Mouse (Mus musculus) neural tube, embryonic 10.5 days (tissue): Measurements from ENCODE around the gene Iffo2.
"Not testable (repeated sequence)": the region's sequence is repeated elsewhere in the genome, so short reads cannot be mapped to it uniquely, and the experiment has no call there.

ENCODE experiments used
- DNase-seq: peaks from one replicate; pipeline ENCODE4 v3.0.0-alpha.2; 2017; ENCODE audit warnings: low spot score; ENCODE audit errors: extremely low spot score

The Iffo2 gene

DNA sequence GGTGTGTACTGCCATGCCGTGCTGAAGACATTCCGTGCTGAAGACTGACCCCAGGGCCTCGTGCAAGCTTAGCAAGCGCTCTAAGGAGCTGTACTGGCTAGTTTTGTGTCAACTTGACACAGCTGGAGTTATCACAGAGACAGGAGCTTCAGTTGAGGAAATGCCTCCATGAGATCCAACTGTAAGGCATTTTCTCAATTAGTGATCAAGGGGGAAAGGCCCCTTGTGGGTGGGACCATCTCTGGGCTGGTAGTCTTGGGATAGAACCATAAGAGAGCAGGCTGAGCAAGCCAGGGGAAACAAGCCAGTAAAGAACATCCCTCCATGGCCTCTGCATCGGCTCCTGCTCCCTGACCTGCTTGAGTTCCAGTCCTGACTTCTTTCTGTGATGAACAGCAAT, at the start of gene Iffo2:
Gene Iffo2 (plus strand): TSS at position 301 of the 400 bp plus-strand sequence.
- DNase-seq = not testable (repeated sequence)

- no peak for DNase-seq
These were observed 48.9 kb upstream of the Iffo2 start for GRCm38 (mm10) chr4:139481400-139481799.

GRCm38 (mm10) chr4:139483461-139484105, 46.8 kb upstream of the Iffo2 start:
- DNase-seq = no peak

DNA sequence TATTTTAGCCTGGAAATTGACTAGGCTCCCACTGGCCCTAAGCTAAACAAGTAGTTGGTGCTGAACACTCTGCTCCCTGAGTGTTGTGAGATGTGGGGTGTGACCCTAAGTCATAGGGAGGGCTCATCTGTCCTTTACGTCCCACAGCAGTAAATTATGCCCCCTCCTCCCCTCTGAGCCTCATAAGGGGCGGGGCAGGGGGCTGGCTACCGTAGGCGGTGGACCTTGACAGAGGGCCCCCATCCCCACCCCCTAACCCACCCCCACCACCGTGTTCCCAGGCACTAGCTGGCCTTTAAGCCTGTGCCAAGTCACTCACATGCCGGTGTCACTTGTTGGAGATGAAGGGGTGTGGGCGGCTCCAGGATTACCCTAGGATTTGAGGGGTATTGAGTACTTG, 45.9 kb upstream of the Iffo2 start:
- no peak for DNase-seq

GRCm38 (mm10) chr4:139487085-139487484, 43.3 kb upstream of the Iffo2 start:
- DNase-seq = no peak

- no peak for DNase-seq
These were observed 42.0 kb upstream of the Iffo2 start for GRCm38 (mm10) chr4:139488325-139488724.

DNA sequence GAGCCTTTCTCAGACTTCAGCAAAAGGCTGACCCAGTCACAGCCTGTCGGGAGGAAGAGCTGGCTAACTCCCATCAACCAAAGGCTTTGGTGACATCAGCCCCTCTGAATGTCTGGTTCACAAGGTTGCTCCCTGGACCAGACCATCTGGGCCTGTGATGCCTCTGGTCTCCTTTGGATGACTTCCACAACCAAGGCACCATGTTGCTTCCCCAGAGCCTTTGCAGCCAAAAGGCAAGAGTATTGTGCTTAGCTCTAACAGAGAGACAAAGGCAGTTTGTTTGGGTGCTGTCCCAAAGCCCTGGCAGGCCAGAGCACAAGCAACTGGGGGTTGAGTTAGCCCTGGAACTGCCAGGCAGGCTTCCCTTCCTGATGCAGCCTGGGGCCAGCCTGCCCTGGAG, 40.4 kb upstream of the Iffo2 start:
- no peak for DNase-seq

- no peak for DNase-seq
These were observed 39.8 kb upstream of the Iffo2 start for GRCm38 (mm10) chr4:139490413-139491055.

DNA sequence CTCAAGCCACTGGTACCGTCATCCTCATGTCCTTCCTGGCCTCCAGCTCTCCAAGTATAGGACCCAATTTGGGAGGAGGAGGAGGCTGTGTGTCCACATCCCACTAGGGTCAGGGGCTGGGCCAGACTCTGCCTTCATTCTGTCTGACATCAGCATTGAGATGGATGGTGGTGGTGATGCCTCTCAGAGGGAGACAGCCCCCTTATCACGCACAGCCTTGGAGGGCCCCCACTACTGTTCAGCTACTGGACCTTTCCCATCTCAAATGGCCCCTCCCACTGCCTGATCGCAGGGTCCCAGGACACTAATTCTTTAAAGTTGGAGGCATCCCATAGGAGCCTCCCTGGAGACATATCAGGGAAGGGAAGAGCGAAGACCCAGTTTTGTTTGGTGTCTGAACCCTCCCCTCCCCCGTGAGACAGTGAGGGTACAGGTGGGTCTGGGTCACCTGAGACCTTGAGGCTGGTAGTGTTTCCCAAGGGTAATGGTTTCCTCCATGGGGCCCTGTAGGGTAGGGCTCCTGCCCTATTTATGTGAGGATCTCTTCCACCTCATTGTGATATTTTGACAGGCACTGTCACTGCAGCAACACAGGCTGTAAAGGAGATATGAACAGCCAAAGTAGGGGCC, 38.7 kb upstream of the Iffo2 start:
- no peak for DNase-seq

DNA sequence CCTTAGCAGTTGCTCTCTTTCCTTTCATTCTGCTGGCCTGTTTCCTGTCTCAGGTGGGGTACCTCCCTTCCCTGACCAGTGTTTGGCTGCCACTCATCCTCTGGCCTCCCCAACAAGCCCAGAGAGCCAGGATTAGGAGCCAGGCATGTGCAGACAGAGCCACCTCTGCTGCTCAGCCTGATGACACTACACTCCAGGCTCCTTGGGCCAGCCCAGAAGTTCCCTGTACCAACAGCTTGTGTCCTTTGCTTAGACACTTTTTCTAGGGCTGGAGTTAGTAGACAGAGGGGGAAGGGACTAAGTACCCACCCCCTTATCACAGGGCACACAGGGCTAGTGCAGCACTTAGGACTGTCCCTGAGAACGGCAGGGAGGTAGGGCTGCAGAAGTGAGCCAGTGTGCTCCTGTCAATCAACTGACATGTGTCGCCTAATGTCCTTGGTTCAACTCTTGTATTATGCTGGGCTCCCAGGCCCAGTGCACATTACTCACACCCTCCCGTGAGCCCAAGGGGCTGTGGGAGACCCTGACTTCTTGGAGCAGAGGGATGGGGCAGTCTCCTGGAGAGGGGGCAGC, 38.0 kb upstream of the Iffo2 start:
- no peak for DNase-seq

DNA sequence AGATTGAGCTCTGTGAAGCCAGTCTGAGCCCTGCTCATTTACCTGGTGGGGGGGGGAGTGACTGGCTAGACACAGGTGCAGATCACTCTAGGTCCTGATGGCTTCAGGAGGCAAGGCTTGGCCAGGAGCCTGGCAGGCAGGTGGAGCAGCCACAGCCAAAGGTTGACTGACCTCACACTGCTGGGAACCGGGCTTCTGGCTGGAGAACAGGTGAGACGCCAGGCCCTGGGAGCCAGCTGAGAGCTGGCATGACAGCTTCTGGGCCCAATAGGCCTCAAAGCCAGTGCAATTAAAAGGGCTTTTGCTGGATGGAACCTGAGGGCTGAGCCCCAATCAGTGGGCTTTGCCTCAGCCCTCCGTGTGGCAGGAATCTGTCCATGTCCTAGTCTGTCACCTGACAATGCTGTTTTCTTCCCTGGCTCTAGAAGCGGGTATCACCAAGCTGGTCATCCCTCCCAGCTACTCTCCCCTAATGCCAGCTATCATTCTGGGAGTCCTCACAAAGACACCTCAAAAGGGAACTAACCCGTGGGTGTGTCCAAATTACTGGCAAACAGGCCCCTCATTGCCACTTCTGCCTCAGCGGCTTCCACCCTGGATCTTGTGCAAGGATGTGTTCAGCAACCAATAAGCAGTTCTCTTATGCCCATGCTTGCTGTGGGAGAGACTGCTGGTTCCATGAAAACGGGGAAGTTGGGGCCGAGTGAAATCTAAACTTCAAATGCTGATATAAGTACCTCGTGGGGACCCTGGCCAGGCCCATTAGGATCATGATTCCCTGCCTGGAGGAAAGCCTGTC, 36.9 kb upstream of the Iffo2 start:
- DNase-seq = no peak

GRCm38 (mm10) chr4:139500814-139501213, 29.5 kb upstream of the Iffo2 start:
- DNase-seq = no peak

DNA sequence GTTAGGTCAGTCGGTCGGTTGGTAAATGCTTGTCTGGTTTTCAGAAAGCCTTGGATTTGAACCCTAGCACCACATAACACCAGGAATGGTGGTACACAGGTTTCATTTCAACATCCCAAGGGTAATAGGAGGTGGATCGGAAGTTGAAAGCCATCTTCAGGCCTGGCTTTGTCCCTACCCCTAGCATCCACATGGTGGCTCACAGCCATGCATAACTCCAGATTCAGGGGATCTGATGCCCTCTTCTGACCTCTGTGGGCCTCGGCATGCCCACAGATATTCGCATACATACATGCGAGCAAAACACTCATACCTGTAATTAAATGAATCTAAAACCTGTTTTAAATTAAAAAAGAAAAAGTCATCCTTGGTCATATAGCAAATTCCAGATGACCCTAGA, 28.6 kb upstream of the Iffo2 start:
- DNase-seq = no peak

DNA sequence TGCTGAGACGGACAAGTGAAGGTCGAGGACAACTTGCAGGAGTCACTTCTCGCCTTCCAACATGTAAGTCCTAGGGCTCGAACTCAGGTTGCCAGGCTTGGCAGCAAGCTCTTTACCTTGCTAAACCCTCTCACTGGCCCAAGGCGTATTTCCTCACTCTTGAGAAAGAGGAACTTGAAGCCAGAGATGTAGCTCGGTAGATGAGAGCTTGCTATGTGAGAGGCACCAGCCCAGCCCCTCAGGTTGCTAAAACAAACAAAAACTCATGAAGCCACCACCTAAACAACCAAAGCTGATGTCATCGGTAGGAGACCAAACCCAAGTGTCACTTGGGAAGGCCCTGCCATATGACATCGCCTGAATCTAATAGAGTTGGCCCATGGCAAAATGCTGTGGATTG, 26.4 kb upstream of the Iffo2 start:
- DNase-seq = no peak

GRCm38 (mm10) chr4:139505716-139506115, 24.6 kb upstream of the Iffo2 start:
- DNase-seq = no peak

DNA sequence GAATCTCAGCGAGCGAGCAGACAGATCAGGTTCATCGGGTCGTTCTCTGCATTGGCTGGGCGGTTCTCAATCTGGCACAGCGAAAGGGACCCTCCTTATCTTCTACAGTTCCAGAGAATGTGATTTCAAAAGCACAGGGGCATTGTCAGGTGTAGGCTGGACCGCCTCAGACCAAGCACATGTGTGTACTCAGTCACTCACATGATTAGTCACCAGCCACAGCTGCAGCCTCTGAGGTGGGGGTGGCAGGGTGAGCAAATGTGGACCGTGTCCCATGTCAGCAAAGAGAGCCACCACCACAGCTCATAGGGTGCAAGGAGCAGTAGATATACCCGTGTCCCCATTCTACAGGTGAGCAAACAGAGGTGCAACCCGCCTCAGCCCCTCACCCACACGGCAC, 23.6 kb upstream of the Iffo2 start:
- DNase-seq = no peak

GRCm38 (mm10) chr4:139509069-139509468, 21.3 kb upstream of the Iffo2 start:
- no peak for DNase-seq

DNA sequence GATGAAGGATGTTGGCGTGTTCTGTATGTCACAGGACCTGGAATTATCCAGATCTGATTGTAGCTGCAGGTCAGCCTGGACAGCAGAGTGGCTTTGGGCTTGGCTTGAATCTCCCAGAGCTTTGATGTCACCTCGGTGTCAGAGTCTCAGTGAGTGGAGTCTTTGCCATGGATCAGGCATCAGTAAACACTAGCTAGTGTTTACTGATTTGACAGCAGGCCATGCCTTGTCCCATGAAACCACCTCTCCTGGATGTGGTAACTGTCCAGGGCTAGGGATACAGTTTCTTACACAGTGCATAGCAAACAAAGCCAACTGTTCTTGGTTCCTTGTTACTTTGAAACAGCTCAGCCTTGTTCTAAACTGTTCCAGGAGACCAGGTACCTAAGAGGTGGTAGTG, 18.8 kb upstream of the Iffo2 start:
- no peak for DNase-seq

GRCm38 (mm10) chr4:139512985-139513384, 17.4 kb upstream of the Iffo2 start:
- no peak for DNase-seq

- DNase-seq = no peak
These were observed 11.1 kb upstream of the Iffo2 start for GRCm38 (mm10) chr4:139519221-139519620.

DNA sequence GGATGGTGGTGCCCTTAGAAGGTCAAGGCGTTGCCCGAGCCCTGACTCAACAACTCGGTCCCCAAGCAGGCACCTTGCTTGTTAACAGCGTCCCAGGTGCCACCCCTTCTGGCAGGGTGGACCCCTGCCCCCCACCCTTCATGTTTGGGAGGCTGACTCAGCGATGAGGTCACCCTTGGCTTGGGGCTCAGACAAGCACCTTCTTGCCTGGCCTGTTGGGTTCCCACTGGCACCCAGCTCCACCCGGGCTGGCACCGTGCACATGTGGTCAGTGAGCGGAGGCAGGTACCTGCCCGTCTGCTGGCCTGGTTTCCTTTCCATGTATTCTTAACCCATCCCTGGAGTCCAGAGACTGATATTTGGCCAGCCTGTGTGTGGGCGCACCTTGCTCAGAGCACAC, 8.4 kb upstream of the Iffo2 start:
- no peak for DNase-seq

GRCm38 (mm10) chr4:139526475-139526874, 3.9 kb upstream of the Iffo2 start:
- DNase-seq = no peak
